Mouse (Mus musculus): ENCODE results near the gene C1qtnf9.

GRCm38 (mm10) chr14:60797596-60797995, 29.7 kb downstream of the C1qtnf9 start:
- TF ChIP-seq CTCF (IDR thresholded peaks at IDR 0.05; ENCODE audit: low read depth, low read length): no peak
- TF ChIP-seq POLR2A (IDR thresholded peaks at IDR 0.05; ENCODE audit: extremely low read depth, insufficient read depth, low read length): no peak
